Comparison of ENCODE assay signal across 8 mouse cellular contexts in genomic region chr9:108459939-108460318, GRCm38 (mm10). TPM values are rescaled to one million over a fixed set of nuclear protein-coding genes. Genes with fewer than 3 reads are reported as not detected.
DNase-seq lines count a peak whose midpoint lies in the region; ATAC-seq and TF ChIP-seq lines count a peak whose summit lies in the region.

No protein-coding gene starts in this region.

- H3K4me1 ChIP-seq in E14TG2a.4 (replicated peaks; ENCODE audit: low read depth, low read length): peaks cover 78% of the 10 kb centered on the region
- peaks cover 43% of the 10 kb centered on the region for H3K4me1 ChIP-seq in liver, embryonic 15.5 days (replicated peaks)

- WGBS in liver, embryonic 15.5 days (ENCODE audit: insufficient replicate concordance): 88% methylated on average over 1 of the region's 1 CpGs

- no peak for TF ChIP-seq CTCF in E14TG2a.4 (conservative IDR thresholded peaks at IDR 0.05; ENCODE audit: low read length)

- H3K9me3 ChIP-seq in E14TG2a.4 (ENCODE audit: low read length): no peaks in the 10 kb centered on the region
- no peaks in the 10 kb centered on the region for H3K9me3 ChIP-seq in liver, embryonic 15.5 days (replicated peaks)

- no peaks in the 10 kb centered on the region for H3K27me3 ChIP-seq in E14TG2a.4 (ENCODE audit: insufficient read depth, low read length)
- no peaks in the 10 kb centered on the region for H3K27me3 ChIP-seq in liver, embryonic 15.5 days

- peak overlapping the region; percentile 85 for H3K27ac ChIP-seq in liver, embryonic 15.5 days (replicated peaks)

- H3K36me3 ChIP-seq in E14TG2a.4 (ENCODE audit: insufficient read depth, low read length): peaks cover 32% of the 10 kb centered on the region
- peaks cover 21% of the 10 kb centered on the region for H3K36me3 ChIP-seq in liver, embryonic 15.5 days (replicated peaks)

- H3K4me3 ChIP-seq in E14TG2a.4 (replicated peaks; ENCODE audit: low read length): peak overlapping the region; percentile 97
- peak overlapping the region; percentile 82 for H3K4me3 ChIP-seq in liver, embryonic 15.5 days (replicated peaks)

- peak; percentile 55 for DNase-seq in 3T3-L1 (ENCODE audit: low read depth, low spot score)
- DNase-seq in frontal cortex, postnatal 14 days (ENCODE audit: low spot score in 2 of 2): no peak
- DNase-seq in adrenal gland, postnatal 10 days: no peak
- DNase-seq in spleen, adult 18-20 months: no peak
- DNase-seq in layer of hippocampus, adult 11-12 months (ENCODE audit: low spot score): no peak

- peak; percentile 32 for ATAC-seq in granulocyte monocyte progenitor cell, adult 5-6 weeks (replicated peaks; ENCODE audit: poor library complexity, severe bottlenecking)
- ATAC-seq in liver, embryonic 15.5 days (ENCODE audit: insufficient read depth): no peak; the same call in 1 of the 2 replicates

- H3K9ac ChIP-seq in liver, embryonic 15.5 days: peak overlapping the region; percentile 83; the same call in 1 of the 2 replicates

- H3K4me2 ChIP-seq in liver, embryonic 15.5 days: peak overlapping the region; percentile 88

RNA-seq across cellular contexts. Expression of gene Ccdc71, which starts 0.4 kb away (rescaled TPM):
- total RNA-seq in granulocyte monocyte progenitor cell, adult 5-6 weeks (2014; fragmentation: Nextera tagmentation): 22.2 and 23.5 TPM in 2 replicates
- total RNA-seq in granulocyte monocyte progenitor cell, adult 5-6 weeks (2017): 13.2 and 17.9 TPM in 2 replicates
- polyA plus RNA-seq in liver, embryonic 15.5 days (2015; fragmentation: Nextera tagmentation; extraction: Ambion mirVana): 18.7 and 19.4 TPM in 2 replicates
- total RNA-seq in adrenal gland, postnatal 10 days (2021): 10 to 100 TPM; 39.3 to 43.6 TPM

RNA-seq across cellular contexts. Expression of gene Klhdc8b, which starts 1.5 kb away (rescaled TPM):
- 0.56 TPM in 1 of 2 replicates, not detected in the other for total RNA-seq in granulocyte monocyte progenitor cell, adult 5-6 weeks (2014; fragmentation: Nextera tagmentation)
- total RNA-seq in granulocyte monocyte progenitor cell, adult 5-6 weeks (2017): 1.2 and 5.5 TPM in 2 replicates
- 12.5 and 15.9 TPM in 2 replicates for polyA plus RNA-seq in liver, embryonic 15.5 days (2015; fragmentation: Nextera tagmentation; extraction: Ambion mirVana)
- 10 to 100 TPM; 25.6 to 34.8 TPM for total RNA-seq in adrenal gland, postnatal 10 days (2021)

RNA-seq across cellular contexts. Expression of gene Lamb2, which starts 19.6 kb away (rescaled TPM):
- 0.38 TPM in 1 of 2 replicates, not detected in the other for total RNA-seq in granulocyte monocyte progenitor cell, adult 5-6 weeks (2014; fragmentation: Nextera tagmentation)
- total RNA-seq in granulocyte monocyte progenitor cell, adult 5-6 weeks (2017): 0.05 and 0.09 TPM in 2 replicates
- polyA plus RNA-seq in liver, embryonic 15.5 days (2015; fragmentation: Nextera tagmentation; extraction: Ambion mirVana): 8.5 and 9.0 TPM in 2 replicates
- 100 to 1,000 TPM; 108 to 131 TPM for total RNA-seq in adrenal gland, postnatal 10 days (2021)

RNA-seq across cellular contexts. Expression of gene BC048562, which starts 23.6 kb away (rescaled TPM):
- not detected in 2 replicates for total RNA-seq in granulocyte monocyte progenitor cell, adult 5-6 weeks (2014; fragmentation: Nextera tagmentation)
- not detected in 2 replicates for total RNA-seq in granulocyte monocyte progenitor cell, adult 5-6 weeks (2017)
- polyA plus RNA-seq in liver, embryonic 15.5 days (2015; fragmentation: Nextera tagmentation; extraction: Ambion mirVana): not detected in 2 replicates
- total RNA-seq in adrenal gland, postnatal 10 days (2021): not detected

RNA-seq across cellular contexts. Expression of gene Usp19, which starts 30.5 kb away (rescaled TPM):
- total RNA-seq in granulocyte monocyte progenitor cell, adult 5-6 weeks (2014; fragmentation: Nextera tagmentation): 80.9 and 90.2 TPM in 2 replicates
- 32.3 and 34.9 TPM in 2 replicates for total RNA-seq in granulocyte monocyte progenitor cell, adult 5-6 weeks (2017)
- 26.1 and 31.1 TPM in 2 replicates for polyA plus RNA-seq in liver, embryonic 15.5 days (2015; fragmentation: Nextera tagmentation; extraction: Ambion mirVana)
- 100 to 1,000 TPM; 124 to 156 TPM for total RNA-seq in adrenal gland, postnatal 10 days (2021)

Comparison
In these comparisons a context has a peak if more than half of its experiments do, and no peak if none do; other contexts are left out.
1. RNA of gene Klhdc8b, which starts 1.5 kb away (total RNA-seq): 25.6 to 34.8 TPM in adrenal gland, postnatal 10 days; 0.56 to 5.5 TPM in granulocyte monocyte progenitor cell, adult 5-6 weeks; every median in the first group is over 4 times any median in the second.
2. RNA of gene Lamb2, which starts 19.6 kb away (total RNA-seq): 108 to 131 TPM in adrenal gland, postnatal 10 days; 0.05 to 0.38 TPM in granulocyte monocyte progenitor cell, adult 5-6 weeks; every median in the first group is over 10 times any median in the second.